Mouse (Mus musculus): ENCODE data around the gene Hip1. TPM values are rescaled to one million over a fixed set of nuclear protein-coding genes. Genes with fewer than 3 reads are reported as not detected.

Hip1 gene
- polyA plus RNA-seq, 1 experiment from 2014 or later, result 32.7 TPM

GRCm38 (mm10) chr5:135383771-135384170 is 161.1 kb downstream of the Hip1 start:
- WGBS, result 74% methylated on average over 10 of the region's 10 CpGs
- H3K9ac ChIP-seq (ENCODE audit: low read length), result no peak overlapping the region
- H3K36me3 ChIP-seq (ENCODE audit: control insufficient read depth, insufficient read depth, low read length), result peaks cover 96% of the 10 kb centered on the region
- ATAC-seq (replicated peaks; ENCODE audit: low FRiP score, low TSS enrichment, low read depth), result no peak
- H3K4me1 ChIP-seq (replicated peaks; ENCODE audit: control insufficient read depth, insufficient read depth, low read length), result no peaks in the 10 kb centered on the region
- no peak overlapping the region for H3K4me2 ChIP-seq (ENCODE audit: low read length)
- H3K4me3 ChIP-seq (ENCODE audit: low read depth, low read length), result no peak overlapping the region
- H3K27ac ChIP-seq (ENCODE audit: low read depth), result no peak overlapping the region
- no peaks in the 10 kb centered on the region for H3K9me3 ChIP-seq (ENCODE audit: control insufficient read depth, low read length)
- no peak for DNase-seq (ENCODE audit: low spot score)
- no peaks in the 10 kb centered on the region for H3K27me3 ChIP-seq (replicated peaks; ENCODE audit: control insufficient read depth, insufficient read depth, low read length)

- Histone ChIP-seq H3K9me3 (ENCODE audit: control insufficient read depth, low read length) (no peaks in the 10 kb centered on the region), H3K4me2 (ENCODE audit: low read length) (no peak overlapping the region), H3K4me3 (ENCODE audit: low read depth, low read length) (no peak overlapping the region), H3K4me1 (replicated peaks; ENCODE audit: control insufficient read depth, insufficient read depth, low read length) (no peaks in the 10 kb centered on the region), H3K27me3 (replicated peaks; ENCODE audit: control insufficient read depth, insufficient read depth, low read length) (no peaks in the 10 kb centered on the region), H3K36me3 (ENCODE audit: control insufficient read depth, insufficient read depth, low read length) (peaks cover 96% of the 10 kb centered on the region), H3K9ac (ENCODE audit: low read length) (no peak overlapping the region), H3K27ac (ENCODE audit: low read depth) (no peak overlapping the region)
- DNase-seq (ENCODE audit: low spot score) (no peak), ATAC-seq (replicated peaks; ENCODE audit: low FRiP score, low TSS enrichment, low read depth) (no peak)
- 90% methylated on average over 7 of the region's 7 CpGs for WGBS
Measured at GRCm38 (mm10) chr5:135382746-135383145, 162.2 kb downstream of the Hip1 start.

- Histone ChIP-seq H3K4me1 (replicated peaks; ENCODE audit: control insufficient read depth, insufficient read depth, low read length) (no peaks in the 10 kb centered on the region), H3K9me3 (ENCODE audit: control insufficient read depth, low read length) (no peaks in the 10 kb centered on the region), H3K9ac (ENCODE audit: low read length) (no peak overlapping the region), H3K4me3 (ENCODE audit: low read depth, low read length) (no peak overlapping the region), H3K4me2 (ENCODE audit: low read length) (no peak overlapping the region), H3K27ac (ENCODE audit: low read depth) (no peak overlapping the region), H3K36me3 (ENCODE audit: control insufficient read depth, insufficient read depth, low read length) (peaks cover 94% of the 10 kb centered on the region), H3K27me3 (replicated peaks; ENCODE audit: control insufficient read depth, insufficient read depth, low read length) (no peaks in the 10 kb centered on the region)
- DNase-seq (ENCODE audit: low spot score) (no peak), ATAC-seq (replicated peaks; ENCODE audit: low FRiP score, low TSS enrichment, low read depth) (no peak)
- 92% methylated on average over 10 of the region's 10 CpGs for WGBS
Measured at GRCm38 (mm10) chr5:135381356-135381925, 163.5 kb downstream of the Hip1 start.

- no peak overlapping the region for H3K4me3 ChIP-seq (ENCODE audit: low read depth, low read length)
- peaks cover 98% of the 10 kb centered on the region for H3K36me3 ChIP-seq (ENCODE audit: control insufficient read depth, insufficient read depth, low read length)
- no peaks in the 10 kb centered on the region for H3K27me3 ChIP-seq (replicated peaks; ENCODE audit: control insufficient read depth, insufficient read depth, low read length)
- no peaks in the 10 kb centered on the region for H3K9me3 ChIP-seq (ENCODE audit: control insufficient read depth, low read length)
- H3K4me1 ChIP-seq (replicated peaks; ENCODE audit: control insufficient read depth, insufficient read depth, low read length), result no peaks in the 10 kb centered on the region
- no peak overlapping the region for H3K4me2 ChIP-seq (ENCODE audit: low read length)
- 95% methylated on average over 4 of the region's 4 CpGs for WGBS
- H3K9ac ChIP-seq (ENCODE audit: low read length), result no peak overlapping the region
- no peak for ATAC-seq (replicated peaks; ENCODE audit: low FRiP score, low TSS enrichment, low read depth)
- no peak overlapping the region for H3K27ac ChIP-seq (ENCODE audit: low read depth)
- DNase-seq (ENCODE audit: low spot score), result no peak
Measured at GRCm38 (mm10) chr5:135380681-135381080, 164.2 kb downstream of the Hip1 start.

- Histone ChIP-seq H3K36me3 (ENCODE audit: control insufficient read depth, insufficient read depth, low read length) (peaks cover 92% of the 10 kb centered on the region), H3K9ac (ENCODE audit: low read length) (no peak overlapping the region), H3K4me2 (ENCODE audit: low read length) (no peak overlapping the region), H3K4me3 (ENCODE audit: low read depth, low read length) (no peak overlapping the region), H3K9me3 (ENCODE audit: control insufficient read depth, low read length) (no peaks in the 10 kb centered on the region), H3K27ac (ENCODE audit: low read depth) (no peak overlapping the region), H3K4me1 (replicated peaks; ENCODE audit: control insufficient read depth, insufficient read depth, low read length) (no peaks in the 10 kb centered on the region), H3K27me3 (replicated peaks; ENCODE audit: control insufficient read depth, insufficient read depth, low read length) (no peaks in the 10 kb centered on the region)
- WGBS, result 52% methylated on average over 2 of the region's 2 CpGs
- no peak for ATAC-seq (replicated peaks; ENCODE audit: low FRiP score, low TSS enrichment, low read depth)
- DNase-seq (ENCODE audit: low spot score), result no peak
Measured at GRCm38 (mm10) chr5:135376341-135376740, 168.6 kb downstream of the Hip1 start.

GRCm38 (mm10) chr5:135375167-135375566 is 169.8 kb downstream of the Hip1 start:
- 72% methylated on average over 8 of the region's 8 CpGs for WGBS
- Histone ChIP-seq H3K9ac (ENCODE audit: low read length) (no peak overlapping the region), H3K4me2 (ENCODE audit: low read length) (no peak overlapping the region), H3K9me3 (ENCODE audit: control insufficient read depth, low read length) (no peaks in the 10 kb centered on the region), H3K36me3 (ENCODE audit: control insufficient read depth, insufficient read depth, low read length) (peaks cover 80% of the 10 kb centered on the region), H3K4me1 (replicated peaks; ENCODE audit: control insufficient read depth, insufficient read depth, low read length) (peaks cover 8% of the 10 kb centered on the region), H3K4me3 (ENCODE audit: low read depth, low read length) (no peak overlapping the region), H3K27me3 (replicated peaks; ENCODE audit: control insufficient read depth, insufficient read depth, low read length) (no peaks in the 10 kb centered on the region), H3K27ac (ENCODE audit: low read depth) (no peak overlapping the region)
- no peak for ATAC-seq (replicated peaks; ENCODE audit: low FRiP score, low TSS enrichment, low read depth)
- no peak for DNase-seq (ENCODE audit: low spot score)

- Histone ChIP-seq H3K9me3 (ENCODE audit: control insufficient read depth, low read length) (no peaks in the 10 kb centered on the region), H3K27ac (ENCODE audit: low read depth) (no peak overlapping the region), H3K27me3 (replicated peaks; ENCODE audit: control insufficient read depth, insufficient read depth, low read length) (no peaks in the 10 kb centered on the region), H3K4me3 (ENCODE audit: low read depth, low read length) (no peak overlapping the region), H3K36me3 (ENCODE audit: control insufficient read depth, insufficient read depth, low read length) (peaks cover 65% of the 10 kb centered on the region), H3K4me1 (replicated peaks; ENCODE audit: control insufficient read depth, insufficient read depth, low read length) (peaks cover 11% of the 10 kb centered on the region), H3K4me2 (ENCODE audit: low read length) (no peak overlapping the region), H3K9ac (ENCODE audit: low read length) (no peak overlapping the region)
- 96% methylated on average over 5 of the region's 5 CpGs for WGBS
- ATAC-seq (replicated peaks; ENCODE audit: low FRiP score, low TSS enrichment, low read depth) (no peak), DNase-seq (ENCODE audit: low spot score) (no peak)
Measured at GRCm38 (mm10) chr5:135373601-135374000, 171.3 kb downstream of the Hip1 start.

- Histone ChIP-seq H3K4me1 (replicated peaks; ENCODE audit: control insufficient read depth, insufficient read depth, low read length) (peaks cover 11% of the 10 kb centered on the region), H3K4me3 (ENCODE audit: low read depth, low read length) (no peak overlapping the region), H3K4me2 (ENCODE audit: low read length) (no peak overlapping the region), H3K9ac (ENCODE audit: low read length) (no peak overlapping the region), H3K27ac (ENCODE audit: low read depth) (no peak overlapping the region), H3K9me3 (ENCODE audit: control insufficient read depth, low read length) (no peaks in the 10 kb centered on the region), H3K27me3 (replicated peaks; ENCODE audit: control insufficient read depth, insufficient read depth, low read length) (no peaks in the 10 kb centered on the region), H3K36me3 (ENCODE audit: control insufficient read depth, insufficient read depth, low read length) (peaks cover 43% of the 10 kb centered on the region)
- WGBS, result 94% methylated on average over 13 of the region's 13 CpGs
- DNase-seq (ENCODE audit: low spot score) (no peak), ATAC-seq (replicated peaks; ENCODE audit: low FRiP score, low TSS enrichment, low read depth) (no peak)
Measured at GRCm38 (mm10) chr5:135371195-135371594, 173.7 kb downstream of the Hip1 start.
